Mouse (Mus musculus): ENCODE data around the gene Rin3. TPM values are rescaled to one million over a fixed set of nuclear protein-coding genes. Genes with fewer than 3 reads are reported as not detected.

Gene Rin3
- 100 to 1,000 TPM; 194 to 269 TPM for total RNA-seq (2023)

GRCm38 (mm10) chr12:102282763-102283482 is at the start of gene Rin3:
Gene Rin3, plus strand, starts transcription at chr12:102283048.

GRCm38 (mm10) chr12:102439632-102440023 is 156.8 kb downstream of the Rin3 start, which contains the start of gene Lgmn:
Gene Lgmn, minus strand, starts transcription at chr12:102439813.

Other genes with a start within 250 kb of the Rin3 start
- gene Slc24a4, start 154.3 kb upstream of the Rin3 start, total RNA-seq (2023), result not detected
- 100 to 1,000 TPM; 104 to 109 TPM for gene Lgmn, start 156.8 kb downstream of the Rin3 start, total RNA-seq (2023)
- 10 to 100 TPM; 45.4 to 51.0 TPM for gene Golga5, start 186.1 kb downstream of the Rin3 start, total RNA-seq (2023)

All from B cell, adult 67 days (primary cell).